Mouse (Mus musculus): ENCODE data around the gene Nid2. TPM values are rescaled to one million over a fixed set of nuclear protein-coding genes. Genes with fewer than 3 reads are reported as not detected.

Nid2 gene
- polyA plus RNA-seq, 1 experiment from 2014 or later: 108 TPM

- Histone ChIP-seq H3K4me1 (peaks cover 19% of the 10 kb centered on the region), H3K4me2 (no peak overlapping the region), H3K9me3 (no peaks in the 10 kb centered on the region), H3K27ac (no peak overlapping the region), H3K4me3 (no peak overlapping the region), H3K27me3 (peaks cover 19% of the 10 kb centered on the region; the same call in 1 of the 2 replicates), H3K36me3 (no peaks in the 10 kb centered on the region), H3K9ac (no peak overlapping the region)
- no peak for ATAC-seq (ENCODE audit: borderline replicate concordance, extremely low read depth, low FRiP score, low TSS enrichment)
- WGBS: 72% methylated on average over 2 of the region's 2 CpGs
Observed at GRCm38 (mm10) chr14:19746731-19747130, 4.3 kb upstream of the Nid2 start.

GRCm38 (mm10) chr14:19749743-19750142 lies 1.3 kb upstream of the Nid2 start:
- Histone ChIP-seq H3K27ac (no peak overlapping the region), H3K4me2 (no peak overlapping the region), H3K4me1 (peaks cover 37% of the 10 kb centered on the region)

GRCm38 (mm10) chr14:19750411-19751024 lies 547 bp upstream of the Nid2 start:
- peak overlapping the region; percentile 60 for H3K4me3 ChIP-seq
- peaks cover 44% of the 10 kb centered on the region for H3K27me3 ChIP-seq
- no peak; the same call in 1 of the 2 replicates for ATAC-seq (ENCODE audit: borderline replicate concordance, extremely low read depth, low FRiP score, low TSS enrichment)
- peaks cover 39% of the 10 kb centered on the region for H3K4me1 ChIP-seq
- 2% methylated on average over 26 of the region's 26 CpGs for WGBS
- H3K27ac ChIP-seq: peak overlapping the region; percentile 79
- H3K4me2 ChIP-seq: peak overlapping the region; percentile 82
- peak overlapping the region; percentile 66 for H3K9ac ChIP-seq
- no peaks in the 10 kb centered on the region for H3K36me3 ChIP-seq
- H3K9me3 ChIP-seq: no peaks in the 10 kb centered on the region

More at GRCm38 (mm10) chr14:19749743-19750142, 1.3 kb upstream of the Nid2 start:
- 48% methylated on average over 2 of the region's 2 CpGs for WGBS
- Histone ChIP-seq H3K9me3 (no peaks in the 10 kb centered on the region), H3K36me3 (no peaks in the 10 kb centered on the region), H3K9ac (no peak overlapping the region), H3K4me3 (no peak overlapping the region), H3K27me3 (peaks cover 36% of the 10 kb centered on the region)
- ATAC-seq (ENCODE audit: borderline replicate concordance, extremely low read depth, low FRiP score, low TSS enrichment): no peak

GRCm38 (mm10) chr14:19752276-19752675 lies 1.2 kb downstream of the Nid2 start:
- peaks cover 39% of the 10 kb centered on the region for H3K4me1 ChIP-seq
- peaks cover 51% of the 10 kb centered on the region for H3K27me3 ChIP-seq
- no peaks in the 10 kb centered on the region for H3K9me3 ChIP-seq
- peak overlapping the region; percentile 82 for H3K4me2 ChIP-seq
- H3K9ac ChIP-seq: peak overlapping the region; percentile 34
- peak overlapping the region; percentile 60 for H3K4me3 ChIP-seq
- no peaks in the 10 kb centered on the region for H3K36me3 ChIP-seq
- 3% methylated on average over 21 of the region's 21 CpGs for WGBS
- no peak overlapping the region for H3K27ac ChIP-seq
- no peak for ATAC-seq (ENCODE audit: borderline replicate concordance, extremely low read depth, low FRiP score, low TSS enrichment)

- Histone ChIP-seq H3K27me3 (peaks cover 59% of the 10 kb centered on the region), H3K4me1 (peaks cover 28% of the 10 kb centered on the region), H3K36me3 (0 out of 2 replicates have a peak, but pooled peaks cover 5% of the 10 kb centered on the region), H3K4me3 (no peak overlapping the region), H3K9me3 (no peaks in the 10 kb centered on the region), H3K27ac (no peak overlapping the region), H3K9ac (no peak overlapping the region), H3K4me2 (no peak overlapping the region)
- WGBS: 28% methylated on average over 10 of the region's 10 CpGs
- peak; percentile 82 for ATAC-seq (ENCODE audit: borderline replicate concordance, extremely low read depth, low FRiP score, low TSS enrichment)
Observed at GRCm38 (mm10) chr14:19759277-19760193, 8.5 kb downstream of the Nid2 start.

GRCm38 (mm10) chr14:19760721-19761120 lies 9.7 kb downstream of the Nid2 start:
- H3K36me3 ChIP-seq: 0 out of 2 replicates have a peak, but pooled peaks cover 12% of the 10 kb centered on the region
- H3K4me1 ChIP-seq: peaks cover 25% of the 10 kb centered on the region
- no peak for ATAC-seq (ENCODE audit: borderline replicate concordance, extremely low read depth, low FRiP score, low TSS enrichment)
- no peak overlapping the region for H3K27ac ChIP-seq
- no peak overlapping the region for H3K4me2 ChIP-seq
- no peak overlapping the region for H3K4me3 ChIP-seq
- H3K27me3 ChIP-seq: peaks cover 49% of the 10 kb centered on the region
- H3K9me3 ChIP-seq: no peaks in the 10 kb centered on the region
- no peak overlapping the region for H3K9ac ChIP-seq
- WGBS: 28% methylated on average over 7 of the region's 7 CpGs

GRCm38 (mm10) chr14:19762014-19762413 lies 10.9 kb downstream of the Nid2 start:
- no peaks in the 10 kb centered on the region for H3K9me3 ChIP-seq
- H3K9ac ChIP-seq: no peak overlapping the region
- 0 out of 2 replicates have a peak, but pooled peaks cover 12% of the 10 kb centered on the region for H3K36me3 ChIP-seq
- ATAC-seq (ENCODE audit: borderline replicate concordance, extremely low read depth, low FRiP score, low TSS enrichment): no peak
- H3K4me3 ChIP-seq: no peak overlapping the region
- H3K4me2 ChIP-seq: no peak overlapping the region
- 58% methylated on average over 4 of the region's 4 CpGs for WGBS
- H3K27ac ChIP-seq: no peak overlapping the region
- H3K27me3 ChIP-seq: peaks cover 46% of the 10 kb centered on the region
- H3K4me1 ChIP-seq: peaks cover 27% of the 10 kb centered on the region

- Histone ChIP-seq H3K4me1 (peaks cover 29% of the 10 kb centered on the region), H3K4me3 (no peak overlapping the region), H3K9me3 (no peaks in the 10 kb centered on the region), H3K27me3 (peaks cover 37% of the 10 kb centered on the region), H3K9ac (no peak overlapping the region), H3K4me2 (no peak overlapping the region), H3K27ac (no peak overlapping the region), H3K36me3 (peaks cover 17% of the 10 kb centered on the region)
- WGBS: 43% methylated on average over 8 of the region's 8 CpGs
- ATAC-seq (ENCODE audit: borderline replicate concordance, extremely low read depth, low FRiP score, low TSS enrichment): no peak
Observed at GRCm38 (mm10) chr14:19763527-19763926, 12.5 kb downstream of the Nid2 start.

- H3K27me3 ChIP-seq: peaks cover 40% of the 10 kb centered on the region
- 83% methylated on average over 8 of the region's 8 CpGs for whole genome bisulfite sequencing
- peaks cover 19% of the 10 kb centered on the region for H3K36me3 ChIP-seq
- no peak for ATAC-seq (ENCODE audit: borderline replicate concordance, extremely low read depth, low FRiP score, low TSS enrichment)
- no peaks in the 10 kb centered on the region for H3K9me3 ChIP-seq
- no peak overlapping the region for H3K27ac ChIP-seq
- no peak overlapping the region for H3K4me3 ChIP-seq
- no peak overlapping the region for H3K9ac ChIP-seq
- no peak overlapping the region for H3K4me2 ChIP-seq
- H3K4me1 ChIP-seq: peaks cover 24% of the 10 kb centered on the region
Observed at GRCm38 (mm10) chr14:19764331-19764730, 13.3 kb downstream of the Nid2 start.

- Histone ChIP-seq H3K9me3 (no peaks in the 10 kb centered on the region), H3K4me3 (no peak overlapping the region), H3K4me2 (no peak overlapping the region), H3K27me3 (peaks cover 40% of the 10 kb centered on the region), H3K27ac (no peak overlapping the region), H3K9ac (no peak overlapping the region), H3K36me3 (peaks cover 19% of the 10 kb centered on the region), H3K4me1 (peaks cover 26% of the 10 kb centered on the region)
- no peak for ATAC-seq (ENCODE audit: borderline replicate concordance, extremely low read depth, low FRiP score, low TSS enrichment)
- 58% methylated on average over 9 of the region's 9 CpGs for WGBS
Observed at GRCm38 (mm10) chr14:19765539-19766379, 14.7 kb downstream of the Nid2 start.

GRCm38 (mm10) chr14:19766380-19766649 lies 15.2 kb downstream of the Nid2 start:
- no peak overlapping the region for H3K27ac ChIP-seq
- no peak for ATAC-seq (ENCODE audit: borderline replicate concordance, extremely low read depth, low FRiP score, low TSS enrichment)

More at GRCm38 (mm10) chr14:19766380-19766649, 15.2 kb downstream of the Nid2 start:
- Histone ChIP-seq H3K4me3 (no peak overlapping the region), H3K9ac (no peak overlapping the region), H3K4me1 (peaks cover 30% of the 10 kb centered on the region), H3K4me2 (no peak overlapping the region), H3K27me3 (peaks cover 40% of the 10 kb centered on the region), H3K9me3 (no peaks in the 10 kb centered on the region), H3K36me3 (peaks cover 19% of the 10 kb centered on the region)
- 18% methylated on average over 1 of the region's 1 CpGs for WGBS
